ENCODE assay signal across 8 mouse cellular contexts in the genomic region with DNA sequence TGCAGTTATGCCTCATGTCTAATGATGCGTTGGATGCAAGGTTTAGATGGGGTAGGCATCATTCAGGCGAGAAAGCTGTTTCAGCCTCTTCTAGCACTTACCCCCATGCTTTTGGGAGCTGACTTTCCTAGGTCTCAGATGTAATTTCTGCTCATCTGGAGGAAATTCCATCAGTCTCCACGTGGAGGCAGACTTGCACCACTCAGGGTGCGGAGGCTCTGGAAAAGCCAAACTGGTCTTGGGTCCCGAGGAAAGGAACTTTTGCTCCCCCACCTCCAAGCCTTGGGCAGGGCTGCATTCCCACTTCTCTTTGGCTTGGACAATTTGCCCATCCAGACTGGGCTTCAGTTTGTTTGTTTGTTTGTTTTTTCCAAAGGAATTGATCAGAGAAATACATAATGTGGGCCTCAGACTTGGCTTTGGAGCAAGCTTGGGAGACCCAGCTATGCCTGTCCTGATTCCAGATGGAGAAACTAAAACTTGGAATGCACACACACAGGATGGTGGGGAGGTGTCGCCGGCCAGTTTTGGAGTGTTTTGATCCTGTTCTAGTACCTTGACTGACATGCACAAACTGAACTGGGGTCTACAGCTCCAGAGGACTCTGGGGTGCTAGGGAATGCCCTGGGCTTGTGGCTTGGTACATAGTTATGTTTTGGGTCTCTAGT. TPM values are rescaled to one million over a fixed set of nuclear protein-coding genes. Genes with fewer than 3 reads are reported as not detected.
DNase-seq lines count a peak whose midpoint lies in the region; TF ChIP-seq lines count a peak whose summit lies in the region.
"Had no signal": no experiment of that assay in that cellular context is flagged by ENCODE, and none has a peak within 500 bp of the region (broad histone marks: within the 10 kb centered on the region; RNA-seq: fewer than 3 reads in every experiment).

No protein-coding gene starts in this region.

- peak; percentile 72 for DNase-seq in ES-E14 (ENCODE audit: low read depth, low spot score)
- DNase-seq in cerebellum, adult 9-11 months: peak; percentile 44
- DNase-seq in gastrocnemius, postnatal 36 days: peak; percentile 69 to 71
- peak; percentile 86 to 87 for DNase-seq in kidney, postnatal 4 days
- peak; percentile 87 for DNase-seq in lung, postnatal 10 days
- DNase-seq in skeletal muscle tissue, adult 2 months (ENCODE audit: low read depth, low spot score): peak; percentile 53

- H3K36me3 ChIP-seq in C2C12 (ENCODE audit: control insufficient read depth, insufficient read depth) (no peaks in the 10 kb centered on the region), ES-E14 (ENCODE audit: control insufficient read depth, insufficient read depth, low read length, poor library complexity, severe bottlenecking) (no peaks in the 10 kb centered on the region; the same call in 1 of the 2 replicates)
- H3K36me3 ChIP-seq: midbrain, embryonic 12.5 days had no signal

- no peaks in the 10 kb centered on the region for H3K9me3 ChIP-seq in ES-E14 (ENCODE audit: control insufficient read depth, insufficient read depth, low read depth, low read length)
- H3K9me3 ChIP-seq: midbrain, embryonic 12.5 days had no signal

- H3K4me3 ChIP-seq in C2C12 (ENCODE audit: insufficient read depth, poor library complexity, severe bottlenecking): no peak overlapping the region
- H3K4me3 ChIP-seq in ES-E14 (ENCODE audit: insufficient read depth in 1 of 2, low read depth in 1 of 2, low read length in 2 of 2, poor library complexity in 1 of 2, severe bottlenecking in 1 of 2): no peak overlapping the region
- H3K4me3 ChIP-seq: midbrain, embryonic 12.5 days had no signal

- H3K79me2 ChIP-seq in C2C12 (ENCODE audit: control insufficient read depth, insufficient read depth): no peaks in the 10 kb centered on the region

- H3K79me3 ChIP-seq in C2C12 (ENCODE audit: low read depth): no peaks in the 10 kb centered on the region

- intact Hi-C loops in gastrocnemius, postnatal 36 days (cut with DNase I): loop anchor here (1.0 to 5.0 kb wide), 2 partner anchors 213 to 420 kb away; no protein-coding TSS in a partner anchor

- H3K4me1 ChIP-seq in ES-E14 (ENCODE audit: control insufficient read depth in 2 of 2, insufficient read depth in 2 of 2, low read length in 2 of 2, poor library complexity in 1 of 2): peaks cover 0 to 2% of the 10 kb centered on the region in 2 experiments; a peak in 1 of 4 replicates
- H3K4me1 ChIP-seq: midbrain, embryonic 12.5 days had no signal

- peaks cover 8% of the 10 kb centered on the region for H3K27me3 ChIP-seq in C2C12 (ENCODE audit: control insufficient read depth, insufficient read depth, insufficient read length)
- H3K27me3 ChIP-seq: midbrain, embryonic 12.5 days had no signal

- in situ Hi-C loops in ES-E14 (cut with MboI; ENCODE audit: low sequenced_read_pairs in 2 of 2, unreplicated experiment in 2 of 2): loop anchor here (5.0 kb wide), 2 partner anchors 200 to 205 kb away; no protein-coding TSS in a partner anchor

- H3ac ChIP-seq in C2C12 (ENCODE audit: control insufficient read depth, insufficient read length, low read depth): no peak overlapping the region

- H3K27ac ChIP-seq in ES-E14 (ENCODE audit: insufficient read depth, low read depth, low read length, poor library complexity, severe bottlenecking): no peak overlapping the region
- H3K27ac ChIP-seq: midbrain, embryonic 12.5 days had no signal

- peak; percentile 44 for TF ChIP-seq CTCF in C2C12 (IDR thresholded peaks at IDR 0.05; ENCODE audit: control insufficient read depth, insufficient read depth, insufficient read length)

- no peak overlapping the region for H3K9ac ChIP-seq in ES-E14 (ENCODE audit: insufficient read depth, low read depth, low read length, poor library complexity, severe bottlenecking)
- H3K9ac ChIP-seq: midbrain, embryonic 12.5 days had no signal

TF ChIP-seq in C2C12, 6 proteins besides CTCF, POLR2A, EP300 and RAD21:
- TF ChIP-seq MYOG (IDR thresholded peaks at IDR 0.05; ENCODE audit: control insufficient read depth, extremely low read depth, insufficient read length) (no peak), CEBPB (IDR thresholded peaks at IDR 0.05; ENCODE audit: low read depth) (no peak), FOSL1 (IDR thresholded peaks at IDR 0.05; ENCODE audit: insufficient read depth, low read length, poor library complexity, severe bottlenecking) (no peak), USF1 (IDR thresholded peaks at IDR 0.05; ENCODE audit: low read depth) (no peak), MAX (IDR thresholded peaks at IDR 0.05) (peak; percentile 52)

TF ChIP-seq in ES-E14, 5 proteins besides CTCF, POLR2A, EP300 and RAD21:
- TF ChIP-seq ZC3H11A (IDR thresholded peaks at IDR 0.05; ENCODE audit: borderline replicate concordance, low read depth, low read length) (peak; percentile 100), ZNF384 (IDR thresholded peaks at IDR 0.05; ENCODE audit: low read depth, low read length) (no peak)
TF ChIP-seq in ES-E14: peak in this region for 1.

RNA-seq across cellular contexts. Expression of gene Wdr5, which starts 37.8 kb away (rescaled TPM):
- 46.9 TPM for polyA plus RNA-seq in C2C12 (2012; fragmentation: generic; extraction: Trizol)
- total RNA-seq in ES-E14 (2012; rRNA removed): 103 and 106 TPM in 2 replicates
- total RNA-seq in gastrocnemius, postnatal 36 days (2021): 10 to 100 TPM; 14.5 to 16.8 TPM

RNA-seq across cellular contexts. Expression of gene Brd3, which starts 45.3 kb away (rescaled TPM):
- 21.6 TPM for polyA plus RNA-seq in C2C12 (2012; fragmentation: generic; extraction: Trizol)
- total RNA-seq in ES-E14 (2012; rRNA removed): 28.4 and 29.3 TPM in 2 replicates
- total RNA-seq in gastrocnemius, postnatal 36 days (2021): 10 to 100 TPM; 18.7 to 19.5 TPM
